Mouse (Mus musculus) forebrain, embryonic 16.5 days (tissue): Measurements from ENCODE around the gene Agpat3. TPM values are rescaled to one million over a fixed set of nuclear protein-coding genes. Genes with fewer than 3 reads are reported as not detected.
A peak's percentile ranks its signal among the peaks of the same experiment; 100 is the strongest.

Source experiments
- ATAC-seq: fragments of 200-750 bp; cut with Nextera tagmentation; 2 replicates; pipeline ENCODE4 v1.8.0; 2017; ENCODE audit warnings: mild to moderate bottlenecking, moderate library complexity
- H3K27ac ChIP-seq: fragments of 300-500 bp; sonication (generic); 2 replicates; pipeline ENCODE4 v1.5.1; 2014; ENCODE audit warnings: low read length, control low read depth
- H3K27me3 ChIP-seq: fragments of 300-500 bp; sonication (generic); replicated peaks from 2 replicates; pipeline ENCODE4 v1.6.1; 2014; ENCODE audit warnings: low read length; ENCODE audit not compliant: control insufficient read depth, insufficient read depth
- H3K36me3 ChIP-seq: fragments of 300-500 bp; sonication (generic); 2 replicates; pipeline ENCODE4 v1.6.1; 2014; ENCODE audit not compliant: control insufficient read depth, insufficient read depth
- H3K4me1 ChIP-seq: fragments of 300-500 bp; sonication (generic); replicated peaks from 2 replicates; pipeline ENCODE4 v1.6.1; 2014; ENCODE audit warnings: low read length; ENCODE audit not compliant: control insufficient read depth, insufficient read depth
- H3K4me2 ChIP-seq: fragments of 300-500 bp; sonication (generic); 2 replicates; pipeline ENCODE4 v1.6.1; 2014; ENCODE audit warnings: mild to moderate bottlenecking, low read length, control low read depth
- H3K4me3 ChIP-seq: fragments of 300-500 bp; sonication (generic); replicated peaks from 2 replicates; pipeline ENCODE4 v1.5.1; 2014; ENCODE audit warnings: mild to moderate bottlenecking, low read length, control low read depth
- H3K9ac ChIP-seq: fragments of 300-500 bp; sonication (generic); replicated peaks from 2 replicates; pipeline ENCODE4 v1.6.1; 2014; ENCODE audit warnings: low read depth, low read length, control low read depth
- H3K9me3 ChIP-seq: fragments of 300-500 bp; sonication (generic); 2 replicates; pipeline ENCODE4 v1.6.1; 2016; ENCODE audit warnings: low read length; ENCODE audit not compliant: control insufficient read depth
- WGBS: fragments of 180-500 bp; shearing (Covaris S2); extraction: QIAGEN DNeasy Blood & Tissue Kit; methylation state at CpG from one replicate; pipeline ENCODE4 v1.1.7; 2014; 5-methylcytosine and 5-hydroxymethylcytosine counted together
- polyA plus RNA-seq: library from polyadenylated mRNA; unstranded; fragments of >200 nt; fragmentation: Nextera tagmentation; extraction: Ambion mirVana; gene quantifications from 2 replicates; pipeline ENCODE4 v1.2.1, GENCODE M21; 2015

Agpat3 gene
- polyA plus RNA-seq, 1 experiment from 2014 or later, result 78.2 TPM

DNA sequence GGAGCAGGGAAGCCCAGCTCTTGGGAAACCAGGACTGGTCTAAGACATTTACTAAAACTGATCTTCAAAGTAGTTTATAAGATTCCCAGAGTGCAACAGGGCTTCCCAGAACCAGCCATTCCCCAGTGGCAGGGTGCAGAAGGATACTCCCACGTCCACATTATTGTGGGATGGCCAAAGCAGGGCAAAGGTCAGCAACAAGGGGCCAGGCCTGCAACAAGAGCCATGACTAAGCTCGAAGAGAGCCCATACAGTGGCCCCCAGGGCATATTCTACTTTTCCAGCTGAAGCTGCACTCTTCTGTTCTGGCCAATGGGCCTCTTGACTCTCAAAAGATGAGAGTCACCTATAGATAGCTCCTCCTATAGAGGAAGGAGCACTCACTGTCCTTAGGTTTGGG lies 43.7 kb downstream of the Agpat3 start:
- no peak overlapping the region for H3K4me3 ChIP-seq
- 75% methylated on average over 2 of the region's 2 CpGs for WGBS
- no peak overlapping the region for H3K9ac ChIP-seq
- no peaks in the 10 kb centered on the region for H3K36me3 ChIP-seq
- H3K27ac ChIP-seq, result no peak overlapping the region
- H3K27me3 ChIP-seq, result no peaks in the 10 kb centered on the region
- ATAC-seq, result no peak
- H3K9me3 ChIP-seq, result no peaks in the 10 kb centered on the region
- H3K4me2 ChIP-seq, result no peak overlapping the region
- peaks cover 4% of the 10 kb centered on the region for H3K4me1 ChIP-seq

DNA sequence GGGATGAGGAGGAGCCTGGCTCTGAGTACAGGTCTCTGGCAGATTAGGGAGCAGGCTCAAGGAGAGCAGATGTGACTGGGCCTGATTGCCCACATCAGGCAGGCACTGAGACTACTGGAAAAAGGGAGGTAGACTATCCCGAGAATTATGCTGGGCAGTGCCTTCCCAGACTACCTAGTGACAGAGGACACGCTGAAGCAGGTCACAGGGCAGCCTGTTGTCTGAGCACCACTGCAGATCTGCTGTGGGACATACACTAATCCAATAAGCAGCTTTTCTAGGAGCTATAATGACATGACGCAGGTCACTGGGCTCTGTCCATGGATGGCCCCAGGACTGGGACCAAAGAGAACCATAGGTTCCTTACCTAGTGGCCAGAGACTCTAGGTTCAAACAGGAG lies 44.9 kb downstream of the Agpat3 start:
- no peak overlapping the region for H3K4me2 ChIP-seq
- no peaks in the 10 kb centered on the region for H3K9me3 ChIP-seq
- ATAC-seq, result no peak
- H3K36me3 ChIP-seq, result no peaks in the 10 kb centered on the region
- H3K9ac ChIP-seq, result no peak overlapping the region
- no peaks in the 10 kb centered on the region for H3K27me3 ChIP-seq
- peaks cover 1% of the 10 kb centered on the region for H3K4me1 ChIP-seq
- H3K27ac ChIP-seq, result no peak overlapping the region
- no peak overlapping the region for H3K4me3 ChIP-seq
- 86% methylated on average over 3 of the region's 3 CpGs for WGBS

DNA sequence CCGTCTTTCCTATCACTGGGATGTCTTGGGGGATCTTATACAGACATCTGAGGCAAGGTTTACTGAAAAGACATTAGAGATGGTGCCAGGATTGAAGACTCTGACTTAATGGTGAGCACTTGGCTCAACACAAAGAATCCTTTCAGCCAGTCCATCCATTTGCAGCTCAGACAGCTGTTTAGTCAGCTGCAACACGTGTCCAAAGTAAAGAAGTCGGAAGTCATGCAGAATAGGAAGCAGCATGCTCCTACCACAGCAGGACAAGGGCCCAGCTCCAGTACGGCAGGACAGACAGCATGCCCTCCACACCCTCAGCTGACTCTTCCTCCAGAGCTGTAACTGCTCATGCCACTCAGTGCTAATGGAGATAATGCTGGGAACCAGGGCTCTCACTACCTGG lies 46.3 kb downstream of the Agpat3 start:
- no peak for ATAC-seq
- Histone ChIP-seq H3K4me1 (no peaks in the 10 kb centered on the region), H3K27me3 (no peaks in the 10 kb centered on the region), H3K27ac (no peak overlapping the region), H3K9ac (no peak overlapping the region), H3K36me3 (no peaks in the 10 kb centered on the region), H3K4me3 (no peak overlapping the region), H3K9me3 (no peaks in the 10 kb centered on the region; the same call in 1 of the 2 replicates), H3K4me2 (no peak overlapping the region)
- WGBS, result 72% methylated on average over 4 of the region's 4 CpGs

DNA sequence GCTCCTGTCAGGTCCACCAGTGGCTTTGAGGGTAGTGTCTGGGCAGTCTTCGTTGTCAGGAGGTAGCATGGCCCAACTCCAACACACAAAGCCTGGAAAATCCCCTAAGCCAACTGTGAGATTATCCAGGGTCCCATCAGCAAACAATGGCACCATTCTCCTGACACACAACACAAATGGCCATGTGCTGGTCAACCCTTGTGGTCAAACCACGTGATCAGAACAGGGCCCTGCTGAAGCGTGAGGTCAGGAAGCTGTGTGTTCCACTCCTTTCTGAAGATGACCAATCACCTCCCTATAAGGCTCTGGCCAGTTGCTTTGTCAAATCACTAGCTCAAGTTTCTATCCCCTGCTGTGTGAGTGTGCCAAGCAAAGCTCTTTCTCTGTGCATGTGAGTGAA lies 47.3 kb downstream of the Agpat3 start:
- ATAC-seq, result no peak
- WGBS, result 56% methylated on average over 3 of the region's 3 CpGs
- no peaks in the 10 kb centered on the region for H3K27me3 ChIP-seq
- no peaks in the 10 kb centered on the region; the same call in 1 of the 2 replicates for H3K9me3 ChIP-seq
- H3K4me1 ChIP-seq, result no peaks in the 10 kb centered on the region
- no peak overlapping the region for H3K9ac ChIP-seq
- H3K4me3 ChIP-seq, result no peak overlapping the region
- no peaks in the 10 kb centered on the region for H3K36me3 ChIP-seq
- no peak overlapping the region for H3K27ac ChIP-seq
- H3K4me2 ChIP-seq, result no peak overlapping the region

DNA sequence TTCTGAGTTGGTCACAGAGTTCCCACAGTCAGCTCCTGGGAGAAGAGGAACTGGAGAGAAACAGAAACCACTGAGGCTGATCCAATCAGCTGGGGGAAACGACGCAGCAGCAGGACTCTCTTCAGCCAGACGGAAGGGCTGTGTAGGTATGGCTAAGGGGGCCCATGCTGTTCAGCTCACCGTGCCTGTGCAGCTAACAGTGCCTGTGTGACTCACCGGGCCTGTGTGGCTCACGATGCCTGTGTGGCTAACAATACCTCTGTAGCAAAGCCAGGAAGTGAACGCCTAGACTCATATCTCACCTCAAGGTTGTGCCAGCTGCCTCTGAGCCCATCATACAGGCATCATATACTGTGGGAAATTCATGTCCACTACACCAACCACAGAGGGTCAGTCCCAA lies 48.6 kb downstream of the Agpat3 start:
- ATAC-seq, result no peak
- Histone ChIP-seq H3K9me3 (no peaks in the 10 kb centered on the region; the same call in 1 of the 2 replicates), H3K9ac (no peak overlapping the region), H3K4me1 (no peaks in the 10 kb centered on the region), H3K4me2 (no peak overlapping the region), H3K27ac (no peak overlapping the region), H3K27me3 (no peaks in the 10 kb centered on the region), H3K4me3 (no peak overlapping the region), H3K36me3 (no peaks in the 10 kb centered on the region)
- 82% methylated on average over 7 of the region's 7 CpGs for WGBS

DNA sequence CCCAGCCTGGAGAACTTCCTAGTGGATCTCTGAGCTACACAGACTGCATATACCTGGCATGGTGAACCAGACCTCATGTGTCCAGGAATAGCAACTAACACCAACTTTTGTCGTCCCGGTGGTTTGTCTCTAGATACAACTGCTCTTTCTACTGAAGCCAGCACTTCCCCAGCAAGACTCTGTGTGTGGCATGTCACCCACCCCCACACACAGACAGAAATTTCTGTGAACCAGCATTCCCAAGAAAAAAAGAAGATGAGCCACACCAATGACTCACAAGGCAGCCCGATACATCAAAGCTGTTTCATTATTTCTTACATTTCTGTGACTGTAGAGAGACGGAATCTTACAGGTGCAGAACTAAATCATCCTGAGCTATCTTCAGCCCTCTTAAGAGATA lies 52.2 kb downstream of the Agpat3 start:
- 95% methylated on average over 4 of the region's 4 CpGs for WGBS
- no peak overlapping the region for H3K4me3 ChIP-seq
- no peaks in the 10 kb centered on the region; the same call in 1 of the 2 replicates for H3K9me3 ChIP-seq
- no peak overlapping the region for H3K9ac ChIP-seq
- H3K36me3 ChIP-seq, result no peaks in the 10 kb centered on the region
- no peak for ATAC-seq
- H3K27me3 ChIP-seq, result no peaks in the 10 kb centered on the region
- 0 out of 2 replicates have a peak, but pooled peaks cover 2% of the 10 kb centered on the region for H3K4me1 ChIP-seq
- H3K4me2 ChIP-seq, result no peak overlapping the region
- no peak overlapping the region for H3K27ac ChIP-seq

DNA sequence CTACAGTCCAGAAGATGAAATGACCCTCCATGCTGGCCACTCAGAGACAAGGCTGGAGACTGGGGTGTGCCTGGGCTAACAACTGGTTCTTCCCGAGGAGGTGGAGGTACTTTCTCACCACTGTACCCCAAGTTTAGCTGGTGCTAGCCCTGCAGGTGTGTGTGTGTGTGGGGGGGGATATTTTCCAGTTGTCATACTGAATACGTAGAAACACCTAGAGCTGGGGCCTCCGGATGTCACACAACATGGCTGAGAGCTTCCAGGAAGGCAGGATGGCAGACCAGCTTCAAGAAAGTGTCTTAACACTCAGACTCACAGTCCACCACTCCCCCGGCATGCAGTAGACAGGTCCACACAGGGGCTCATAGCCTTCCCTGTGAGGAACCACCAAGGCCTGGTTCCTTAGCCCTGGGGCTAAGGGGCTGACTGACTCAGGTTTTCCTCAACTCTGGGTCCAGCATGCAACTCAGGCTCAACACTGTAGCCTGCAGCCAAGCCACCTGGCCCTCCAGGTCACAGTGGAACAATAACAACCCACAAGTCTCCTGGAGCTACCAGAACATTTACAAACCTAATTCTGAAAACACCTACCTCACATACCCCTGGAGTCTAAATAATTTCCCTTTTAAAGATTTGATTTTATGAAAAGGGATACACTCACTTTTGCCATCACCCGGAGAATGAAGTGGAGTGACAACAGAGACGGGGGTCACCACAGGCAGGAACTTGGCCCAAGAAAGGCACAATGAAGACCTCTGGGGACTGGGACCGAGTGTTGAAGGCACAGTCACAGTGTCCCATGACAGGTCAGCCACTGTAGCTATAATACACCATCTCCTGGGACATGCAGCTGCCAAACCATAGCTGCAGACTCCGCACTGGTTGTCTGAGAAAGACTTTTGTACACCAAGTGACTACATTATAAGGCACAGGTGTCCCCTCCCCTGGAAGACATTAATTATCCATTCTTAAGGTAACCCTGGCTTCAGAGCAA lies 53.3 kb downstream of the Agpat3 start:
- H3K27ac ChIP-seq, result no peak overlapping the region
- ATAC-seq, result no peak
- 0 out of 2 replicates have a peak, but pooled peaks cover 2% of the 10 kb centered on the region for H3K4me1 ChIP-seq
- H3K4me2 ChIP-seq, result no peak overlapping the region
- no peaks in the 10 kb centered on the region for H3K36me3 ChIP-seq
- WGBS, result 92% methylated on average over 8 of the region's 8 CpGs
- no peak overlapping the region for H3K4me3 ChIP-seq
- H3K9ac ChIP-seq, result no peak overlapping the region
- H3K9me3 ChIP-seq, result no peaks in the 10 kb centered on the region; the same call in 1 of the 2 replicates
- no peaks in the 10 kb centered on the region for H3K27me3 ChIP-seq

DNA sequence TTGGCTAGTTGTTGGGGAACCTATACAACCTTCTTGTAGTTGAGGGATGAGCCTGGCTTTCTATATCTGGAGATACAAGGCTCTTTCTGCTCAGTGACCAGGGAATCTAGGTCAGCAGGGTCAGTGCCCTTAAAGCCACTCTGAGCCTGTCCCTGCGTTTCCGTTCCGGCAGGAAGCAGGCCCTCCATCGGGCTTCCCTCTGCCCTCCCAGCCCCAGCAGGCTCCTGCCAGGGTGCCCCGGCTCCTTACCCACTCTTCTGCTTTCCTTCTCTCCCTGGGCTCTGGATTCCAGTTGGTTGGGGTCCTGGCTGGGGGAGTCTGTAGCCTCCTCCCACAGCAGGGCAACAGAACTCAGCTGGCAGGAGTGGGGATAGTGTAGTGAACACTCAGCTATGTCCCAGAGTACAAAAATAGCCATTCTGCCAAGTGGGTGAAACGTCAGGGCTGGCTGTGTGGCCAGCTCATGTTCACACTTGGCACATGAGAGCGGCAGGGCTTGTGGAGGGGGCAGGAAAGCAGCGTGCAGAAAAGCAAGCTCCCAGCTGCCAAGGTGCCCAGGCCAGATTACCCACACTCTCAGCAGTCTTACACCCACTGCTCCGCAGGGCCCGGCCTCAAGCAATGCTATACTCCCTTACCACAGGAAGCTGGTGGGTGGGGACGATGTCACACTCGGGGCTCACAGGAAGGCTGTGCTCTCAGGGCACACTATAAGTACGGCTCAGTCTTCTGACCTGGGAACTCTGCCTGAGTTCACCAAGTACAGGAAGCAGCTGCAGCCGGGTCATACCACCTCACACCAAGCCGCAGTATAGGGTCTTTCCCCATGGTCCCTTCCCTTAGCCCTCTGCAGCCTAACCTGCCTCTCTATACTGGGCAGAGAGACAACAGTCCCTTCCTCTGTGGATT lies 54.5 kb downstream of the Agpat3 start:
- no peaks in the 10 kb centered on the region for H3K36me3 ChIP-seq
- H3K4me2 ChIP-seq, result no peak overlapping the region
- no peaks in the 10 kb centered on the region; the same call in 1 of the 2 replicates for H3K9me3 ChIP-seq
- H3K4me3 ChIP-seq, result no peak overlapping the region
- H3K4me1 ChIP-seq, result 0 out of 2 replicates have a peak, but pooled peaks cover 2% of the 10 kb centered on the region
- H3K9ac ChIP-seq, result no peak overlapping the region
- peak; percentile 63 for ATAC-seq
- WGBS, result 75% methylated on average over 15 of the region's 15 CpGs
- peak overlapping the region; percentile 13; the same call in 1 of the 2 replicates for H3K27ac ChIP-seq
- H3K27me3 ChIP-seq, result no peaks in the 10 kb centered on the region

DNA sequence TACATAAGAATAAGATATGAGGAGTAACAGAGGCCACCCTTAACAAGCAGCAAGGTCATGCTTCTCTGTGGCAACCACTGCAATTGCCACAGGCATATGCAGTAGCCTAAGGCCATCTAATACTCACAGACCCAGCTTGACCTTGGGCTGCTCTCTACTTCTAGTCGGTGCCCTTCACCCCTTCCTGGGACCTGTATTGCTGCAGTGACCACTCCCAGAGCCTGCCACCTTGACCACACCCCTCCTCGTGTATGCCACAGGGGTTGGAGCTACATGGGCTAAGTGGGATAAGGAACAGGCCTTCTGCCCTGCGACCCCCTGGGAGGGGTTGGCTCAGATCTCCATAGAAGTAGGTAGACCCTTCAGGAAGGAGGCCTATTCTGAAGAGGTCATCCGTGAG lies 55.3 kb downstream of the Agpat3 start:
- H3K4me1 ChIP-seq, result 0 out of 2 replicates have a peak, but pooled peaks cover 2% of the 10 kb centered on the region
- WGBS, result 84% methylated on average over 4 of the region's 4 CpGs
- H3K4me2 ChIP-seq, result no peak overlapping the region
- no peaks in the 10 kb centered on the region; the same call in 1 of the 2 replicates for H3K9me3 ChIP-seq
- no peak for ATAC-seq
- H3K9ac ChIP-seq, result no peak overlapping the region
- no peak overlapping the region for H3K27ac ChIP-seq
- no peak overlapping the region for H3K4me3 ChIP-seq
- H3K36me3 ChIP-seq, result no peaks in the 10 kb centered on the region
- no peaks in the 10 kb centered on the region for H3K27me3 ChIP-seq
